Mouse (Mus musculus) kidney, embryonic 15.5 days (tissue): Measurements from ENCODE around the gene Gsdme. TPM values are rescaled to one million over a fixed set of nuclear protein-coding genes. Genes with fewer than 3 reads are reported as not detected.

Source experiments
- ATAC-seq: fragments of 200-750 bp; cut with Nextera tagmentation; replicated peaks from 2 replicates; pipeline ENCODE4 v1.8.0; 2017; ENCODE audit warnings: moderate TSS enrichment; ENCODE audit not compliant: low FRiP score
- H3K27ac ChIP-seq: fragments of 300-500 bp; sonication (generic); 2 replicates; pipeline ENCODE4 v1.5.1; 2015; ENCODE audit warnings: mild to moderate bottlenecking, inconsistent platforms
- H3K27me3 ChIP-seq: fragments of 300-500 bp; sonication (generic); 2 replicates; pipeline ENCODE4 v1.6.1; 2015; ENCODE audit warnings: inconsistent platforms
- H3K36me3 ChIP-seq: fragments of 300-500 bp; sonication (generic); 2 replicates; pipeline ENCODE4 v1.6.1; 2015; ENCODE audit warnings: inconsistent platforms
- H3K4me1 ChIP-seq: fragments of 300-500 bp; sonication (generic); 2 replicates; pipeline ENCODE4 v1.6.1; 2015; ENCODE audit warnings: inconsistent platforms
- H3K4me2 ChIP-seq: fragments of 300-500 bp; sonication (generic); 2 replicates; pipeline ENCODE4 v1.6.1; 2015; ENCODE audit warnings: moderate library complexity, mild to moderate bottlenecking, inconsistent platforms
- H3K4me3 ChIP-seq: fragments of 300-500 bp; sonication (generic); replicated peaks from 2 replicates; pipeline ENCODE4 v1.5.1; 2015; ENCODE audit warnings: mild to moderate bottlenecking, inconsistent platforms
- H3K9ac ChIP-seq: fragments of 300-500 bp; sonication (generic); 2 replicates; pipeline ENCODE4 v1.6.1; 2015; ENCODE audit warnings: mild to moderate bottlenecking, inconsistent platforms
- H3K9me3 ChIP-seq: fragments of 300-500 bp; sonication (generic); replicated peaks from 2 replicates; pipeline ENCODE4 v1.6.1; 2016; ENCODE audit warnings: inconsistent platforms
- WGBS: fragments of 180-500 bp; shearing (Covaris S2); methylation state at CpG from one replicate; pipeline ENCODE4 v1.1.7; 2015; ENCODE audit warnings: mixed read lengths; 5-methylcytosine and 5-hydroxymethylcytosine counted together
- polyA plus RNA-seq: library from polyadenylated mRNA; unstranded; fragments of >200 nt; fragmentation: Nextera tagmentation; extraction: Ambion mirVana; gene quantifications from 2 replicates; pipeline ENCODE4 v1.2.1, GENCODE M21; 2015

The Gsdme gene
- polyA plus RNA-seq, result 56.2 and 59.0 TPM in 2 replicates

DNA sequence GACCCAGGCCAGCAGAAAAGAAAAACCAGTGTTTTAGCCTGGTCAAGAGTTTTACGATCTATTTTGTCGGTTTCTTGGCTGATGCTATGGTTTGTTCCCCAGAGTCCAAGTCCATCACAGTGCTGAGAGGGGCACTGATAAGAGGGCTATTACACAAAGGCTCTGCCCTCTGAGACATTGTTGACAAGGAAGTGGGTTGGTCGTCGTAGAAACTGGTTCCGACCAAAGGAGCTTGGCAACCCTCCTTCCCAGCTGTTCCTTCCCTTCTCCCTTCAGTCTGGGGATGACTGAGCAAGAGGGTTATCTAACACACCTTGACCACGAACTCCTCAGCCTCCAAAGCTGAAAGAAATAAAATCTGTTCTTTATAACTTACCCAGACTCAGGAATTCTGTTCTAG is at the start of gene Gsdme:
Gene Gsdme (minus strand): TSS at position 193 of the 400 bp plus-strand sequence.
- peaks cover 20% of the 10 kb centered on the region for H3K4me1 ChIP-seq
- H3K27ac ChIP-seq, result no peak within 1 kb of the TSS
- no peaks in the 10 kb centered on the region for H3K9me3 ChIP-seq
- no peak within 1 kb of the TSS for H3K9ac ChIP-seq
- no peaks in the 10 kb centered on the region for H3K27me3 ChIP-seq
- H3K4me3 ChIP-seq, result no peak within 1 kb of the TSS
- H3K36me3 ChIP-seq, result no peaks in the 10 kb centered on the region
- ATAC-seq, result no peak
- H3K4me2 ChIP-seq, result no peak within 1 kb of the TSS
- WGBS, result 65% methylated on average over 6 of the region's 6 CpGs

DNA sequence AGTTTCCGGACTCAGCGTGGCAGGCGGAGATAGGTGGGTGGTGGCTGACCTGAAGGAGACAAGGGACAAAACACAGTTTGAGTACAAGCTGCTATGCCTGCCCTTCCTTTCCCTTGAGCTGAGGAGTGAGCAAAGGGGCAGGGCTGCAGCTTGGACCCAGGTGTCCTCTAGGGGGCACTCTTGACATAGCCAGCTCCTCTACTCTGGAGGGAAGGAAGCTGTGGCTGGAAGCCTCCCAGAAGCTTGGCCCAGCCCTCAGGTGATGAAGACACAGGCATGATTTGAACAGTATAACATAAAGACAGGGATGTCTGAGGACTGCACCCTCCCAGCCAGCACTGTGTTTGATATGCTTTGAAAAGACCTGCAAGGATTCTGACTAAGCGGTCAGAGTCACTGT is 49.0 kb upstream of the Gsdme start:
- 39% methylated on average over 4 of the region's 4 CpGs for WGBS
- Histone ChIP-seq H3K27me3 (no peaks in the 10 kb centered on the region), H3K9me3 (no peaks in the 10 kb centered on the region), H3K27ac (no peak overlapping the region), H3K4me1 (no peaks in the 10 kb centered on the region), H3K4me2 (no peak overlapping the region), H3K36me3 (peaks cover 6% of the 10 kb centered on the region), H3K9ac (no peak overlapping the region), H3K4me3 (no peak overlapping the region)
- peak; percentile 87 for ATAC-seq

DNA sequence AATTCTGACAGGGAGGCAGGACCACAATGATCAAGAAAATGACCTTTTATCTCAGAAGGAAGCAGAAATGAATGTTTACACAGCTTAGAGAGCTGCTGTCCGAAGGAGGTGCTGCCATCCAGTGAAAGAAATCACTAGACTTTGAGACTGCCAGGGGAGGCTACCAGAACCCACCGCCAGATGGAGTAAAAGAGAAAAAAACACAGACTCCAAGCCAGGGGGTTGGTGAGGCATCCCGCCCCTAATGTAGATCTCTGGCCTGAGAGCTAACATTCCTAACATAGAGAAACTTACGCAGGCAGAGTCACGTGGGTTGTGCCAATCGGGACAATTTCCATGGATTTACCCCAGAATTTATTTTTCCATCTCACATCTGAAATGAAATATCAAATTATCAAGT is 45.4 kb upstream of the Gsdme start:
- ATAC-seq, result no peak
- Histone ChIP-seq H3K27me3 (no peaks in the 10 kb centered on the region), H3K36me3 (peaks cover 11% of the 10 kb centered on the region), H3K27ac (no peak overlapping the region), H3K4me1 (no peaks in the 10 kb centered on the region), H3K9ac (no peak overlapping the region), H3K4me2 (no peak overlapping the region), H3K4me3 (no peak overlapping the region), H3K9me3 (no peaks in the 10 kb centered on the region)
- WGBS, result 47% methylated on average over 6 of the region's 6 CpGs

DNA sequence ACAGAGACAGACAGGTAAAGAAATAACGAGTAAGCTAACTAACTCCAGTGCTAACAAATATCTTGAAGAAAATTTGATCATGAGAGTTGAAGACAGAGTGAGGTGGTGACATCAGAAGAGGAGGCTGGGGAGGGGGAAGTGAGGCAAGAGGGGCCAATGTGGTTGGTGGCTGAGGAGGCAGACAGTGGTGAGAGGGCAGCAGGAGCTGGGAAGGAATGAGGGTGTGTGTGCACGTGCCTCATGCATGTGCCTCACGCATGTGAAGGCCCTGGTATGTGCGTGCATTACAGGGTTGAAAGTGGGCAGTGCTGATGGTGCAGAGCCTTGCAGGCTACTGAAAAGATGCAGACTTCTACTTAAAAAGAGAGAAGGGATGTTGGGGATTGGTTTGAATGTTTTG is 43.0 kb upstream of the Gsdme start:
- Histone ChIP-seq H3K4me1 (no peaks in the 10 kb centered on the region), H3K27me3 (no peaks in the 10 kb centered on the region), H3K9ac (no peak overlapping the region), H3K4me2 (no peak overlapping the region), H3K27ac (no peak overlapping the region), H3K4me3 (no peak overlapping the region), H3K9me3 (no peaks in the 10 kb centered on the region), H3K36me3 (peaks cover 23% of the 10 kb centered on the region)
- ATAC-seq, result no peak
- 82% methylated on average over 4 of the region's 4 CpGs for WGBS

DNA sequence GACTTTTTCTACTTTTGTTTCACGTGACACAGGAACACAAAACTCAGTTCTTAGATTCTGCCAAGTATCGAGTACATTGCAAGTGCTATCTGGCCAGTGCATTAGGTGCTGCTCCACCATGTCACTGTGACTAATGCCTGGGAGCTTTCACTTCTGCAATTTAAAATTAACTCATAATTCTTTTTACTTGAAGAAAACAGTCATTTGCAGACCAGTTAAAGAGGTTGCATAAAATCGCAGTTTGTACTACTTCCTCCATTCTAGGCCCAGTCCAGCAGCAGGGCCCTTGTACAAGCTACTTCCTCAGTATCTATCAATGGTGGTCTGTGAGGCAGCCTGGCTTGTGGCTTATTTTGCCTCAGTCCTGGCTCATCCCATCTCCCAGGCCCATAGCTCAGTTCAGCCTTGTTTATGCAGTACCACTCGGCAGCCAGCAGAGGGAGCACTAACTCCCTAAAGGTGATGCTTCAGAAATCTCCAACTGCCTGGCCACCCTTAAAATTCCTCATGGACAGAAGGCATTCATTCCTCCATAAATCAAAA is 41.4 kb upstream of the Gsdme start:
- Histone ChIP-seq H3K36me3 (peaks cover 23% of the 10 kb centered on the region), H3K4me3 (no peak overlapping the region), H3K9me3 (no peaks in the 10 kb centered on the region), H3K4me2 (no peak overlapping the region), H3K9ac (no peak overlapping the region), H3K27me3 (no peaks in the 10 kb centered on the region), H3K27ac (no peak overlapping the region), H3K4me1 (no peaks in the 10 kb centered on the region)
- 67% methylated on average over 4 of the region's 4 CpGs for WGBS
- ATAC-seq, result no peak

DNA sequence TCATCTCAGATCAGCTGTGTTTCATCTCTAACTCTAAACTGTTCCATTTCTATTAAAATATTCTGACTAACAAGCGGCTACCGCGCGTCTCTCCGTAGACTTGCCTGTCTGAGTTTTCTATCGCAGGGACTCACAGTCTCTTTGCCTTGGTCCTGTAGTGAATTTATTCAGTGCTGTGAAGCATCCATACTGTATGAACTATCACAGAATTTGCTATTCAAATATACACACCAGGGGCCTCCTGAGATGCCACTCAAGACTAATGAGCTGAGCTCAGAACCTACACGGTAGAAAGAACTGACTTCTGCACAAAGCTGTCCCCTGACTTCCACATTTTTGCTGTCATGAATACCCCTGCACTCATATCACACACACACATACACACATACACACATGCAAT is 37.5 kb upstream of the Gsdme start:
- ATAC-seq, result no peak
- WGBS, result 92% methylated on average over 7 of the region's 7 CpGs
- no peak overlapping the region for H3K9ac ChIP-seq

DNA sequence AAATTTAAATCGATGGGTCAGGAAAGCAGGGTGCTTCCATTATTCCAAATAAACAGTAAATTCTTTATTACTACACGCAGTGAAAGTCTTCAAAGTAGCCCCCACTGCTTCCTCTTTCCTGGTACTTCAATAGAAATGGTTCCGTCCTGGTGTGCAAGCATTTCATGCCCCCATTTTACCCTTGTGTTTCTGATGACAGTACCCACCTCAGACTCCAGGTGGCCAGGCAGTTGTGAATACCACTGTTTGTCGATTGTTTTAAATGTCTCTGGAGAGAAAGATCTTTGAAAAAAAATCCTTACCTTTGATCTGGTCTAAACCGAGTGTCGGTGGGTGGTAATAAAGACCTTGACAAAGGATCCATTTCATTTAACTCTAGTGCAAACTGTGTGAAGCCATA is 37.0 kb upstream of the Gsdme start:
- 73% methylated on average over 6 of the region's 6 CpGs for WGBS
- no peak overlapping the region for H3K4me2 ChIP-seq
- no peaks in the 10 kb centered on the region for H3K9me3 ChIP-seq
- H3K9ac ChIP-seq, result no peak overlapping the region
- H3K27ac ChIP-seq, result no peak overlapping the region
- no peak for ATAC-seq
- H3K4me1 ChIP-seq, result 0 out of 2 replicates have a peak, but pooled peaks cover 3% of the 10 kb centered on the region
- H3K27me3 ChIP-seq, result no peaks in the 10 kb centered on the region
- H3K4me3 ChIP-seq, result no peak overlapping the region
- peaks cover 14% of the 10 kb centered on the region; the same call in 1 of the 2 replicates for H3K36me3 ChIP-seq

More for the DNA sequence above, 37.5 kb upstream of the Gsdme start:
- Histone ChIP-seq H3K4me2 (no peak overlapping the region), H3K27ac (no peak overlapping the region), H3K36me3 (peaks cover 16% of the 10 kb centered on the region; the same call in 1 of the 2 replicates), H3K27me3 (no peaks in the 10 kb centered on the region), H3K4me3 (no peak overlapping the region), H3K9me3 (no peaks in the 10 kb centered on the region), H3K4me1 (0 out of 2 replicates have a peak, but pooled peaks cover 1% of the 10 kb centered on the region)

DNA sequence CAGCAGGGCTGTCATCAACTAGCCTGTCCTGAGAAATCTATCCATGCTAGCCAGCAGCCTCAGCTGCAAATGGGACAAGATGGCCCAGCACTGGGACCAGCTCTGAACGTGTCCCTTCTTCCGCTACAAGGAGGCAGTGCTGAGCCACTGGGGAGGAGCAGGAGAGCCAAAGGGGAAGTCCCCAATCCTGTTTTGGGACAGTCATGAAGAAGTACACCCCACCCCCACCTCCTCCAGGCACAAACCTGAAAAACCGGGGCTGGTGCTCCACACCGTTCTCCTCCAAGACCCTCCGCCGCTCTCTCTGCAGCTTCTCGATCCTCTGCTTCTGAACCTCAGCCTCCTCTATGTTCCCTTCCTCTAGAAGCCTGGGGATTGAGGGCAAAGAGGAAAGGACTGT is 35.4 kb upstream of the Gsdme start:
- no peak for ATAC-seq
- 83% methylated on average over 7 of the region's 7 CpGs for WGBS

DNA sequence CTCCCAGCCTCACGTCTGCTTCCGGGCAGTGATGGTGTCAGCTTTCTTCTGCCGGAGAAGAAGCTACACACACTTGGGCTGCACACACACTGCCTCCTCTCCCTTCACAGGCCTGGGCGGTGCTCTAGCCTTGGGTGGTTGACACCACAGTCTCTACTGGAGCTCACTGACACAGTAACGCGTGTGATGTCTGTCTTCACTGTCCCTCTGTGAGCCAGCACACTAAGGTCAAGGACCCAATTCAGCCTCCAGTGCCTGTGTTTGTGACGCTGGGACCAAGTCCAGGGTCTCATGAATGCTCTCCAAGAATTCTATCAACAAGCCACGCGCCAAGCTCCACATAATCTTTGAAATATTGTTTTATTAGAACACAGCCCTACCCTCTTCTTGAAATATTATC is 34.0 kb upstream of the Gsdme start:
- H3K4me1 ChIP-seq, result peaks cover 7% of the 10 kb centered on the region; the same call in 1 of the 2 replicates
- H3K4me2 ChIP-seq, result no peak overlapping the region
- H3K27ac ChIP-seq, result no peak overlapping the region
- no peak for ATAC-seq
- no peaks in the 10 kb centered on the region for H3K27me3 ChIP-seq
- H3K36me3 ChIP-seq, result 0 out of 2 replicates have a peak, but pooled peaks cover 6% of the 10 kb centered on the region
- WGBS, result 81% methylated on average over 9 of the region's 9 CpGs
- H3K9ac ChIP-seq, result no peak overlapping the region
- H3K4me3 ChIP-seq, result no peak overlapping the region
- H3K9me3 ChIP-seq, result no peaks in the 10 kb centered on the region

More for the DNA sequence above, 35.4 kb upstream of the Gsdme start:
- H3K27me3 ChIP-seq, result no peaks in the 10 kb centered on the region
- no peak overlapping the region for H3K4me3 ChIP-seq
- no peak overlapping the region for H3K4me2 ChIP-seq
- H3K9me3 ChIP-seq, result no peaks in the 10 kb centered on the region
- H3K36me3 ChIP-seq, result peaks cover 14% of the 10 kb centered on the region; the same call in 1 of the 2 replicates
- 0 out of 2 replicates have a peak, but pooled peaks cover 3% of the 10 kb centered on the region for H3K4me1 ChIP-seq
- H3K27ac ChIP-seq, result no peak overlapping the region
- H3K9ac ChIP-seq, result no peak overlapping the region

DNA sequence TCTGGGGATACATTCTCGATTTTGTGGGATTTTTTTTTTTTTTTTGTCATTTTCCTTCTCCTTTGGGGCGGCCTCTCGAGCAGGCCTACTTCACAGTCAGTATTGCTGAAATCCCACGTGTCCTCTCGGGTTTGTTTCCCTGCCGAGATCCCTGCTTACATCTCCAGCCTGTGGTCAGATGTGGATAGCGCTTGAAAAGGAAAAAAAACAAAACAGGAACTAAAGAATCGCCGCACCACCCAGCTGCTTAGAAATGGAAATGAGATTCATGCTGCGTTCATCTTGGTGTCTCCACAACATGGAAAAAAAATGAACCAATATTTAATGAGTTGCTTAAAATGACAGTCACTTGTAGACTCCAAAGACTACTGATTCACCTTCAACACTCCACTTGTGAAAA is 31.5 kb upstream of the Gsdme start:
- Histone ChIP-seq H3K36me3 (0 out of 2 replicates have a peak, but pooled peaks cover 2% of the 10 kb centered on the region), H3K9me3 (no peaks in the 10 kb centered on the region), H3K4me2 (no peak overlapping the region), H3K4me1 (peaks cover 7% of the 10 kb centered on the region; the same call in 1 of the 2 replicates), H3K4me3 (no peak overlapping the region), H3K27ac (no peak overlapping the region), H3K27me3 (no peaks in the 10 kb centered on the region), H3K9ac (no peak overlapping the region)
- ATAC-seq, result no peak
- WGBS, result 82% methylated on average over 10 of the region's 10 CpGs

DNA sequence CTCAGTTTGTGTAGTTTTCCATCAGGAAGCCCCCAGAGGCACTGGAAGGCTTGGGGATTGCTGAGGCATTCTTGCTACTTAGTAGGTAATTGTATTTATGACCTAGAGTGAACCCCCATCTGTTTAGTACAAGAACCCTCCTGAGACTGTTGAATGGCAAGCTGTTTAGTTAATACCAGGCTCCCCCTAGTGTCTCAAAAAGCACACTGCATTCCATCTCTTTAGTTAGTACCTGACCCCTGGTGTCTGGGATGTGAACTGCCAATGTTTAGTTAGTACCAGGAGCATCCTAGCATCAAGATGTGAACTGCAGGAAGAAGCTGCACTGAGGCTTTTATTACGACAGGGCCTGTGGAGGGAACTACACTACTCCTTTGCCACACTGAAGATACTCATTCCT is 30.5 kb upstream of the Gsdme start:
- Histone ChIP-seq H3K4me3 (no peak overlapping the region), H3K4me2 (no peak overlapping the region), H3K9ac (no peak overlapping the region), H3K9me3 (no peaks in the 10 kb centered on the region), H3K36me3 (0 out of 2 replicates have a peak, but pooled peaks cover 2% of the 10 kb centered on the region), H3K27ac (no peak overlapping the region), H3K27me3 (no peaks in the 10 kb centered on the region), H3K4me1 (peaks cover 7% of the 10 kb centered on the region; the same call in 1 of the 2 replicates)
- ATAC-seq, result no peak; the same call in 1 of the 2 replicates
- 23% methylated on average over 1 of the region's 1 CpGs for WGBS

DNA sequence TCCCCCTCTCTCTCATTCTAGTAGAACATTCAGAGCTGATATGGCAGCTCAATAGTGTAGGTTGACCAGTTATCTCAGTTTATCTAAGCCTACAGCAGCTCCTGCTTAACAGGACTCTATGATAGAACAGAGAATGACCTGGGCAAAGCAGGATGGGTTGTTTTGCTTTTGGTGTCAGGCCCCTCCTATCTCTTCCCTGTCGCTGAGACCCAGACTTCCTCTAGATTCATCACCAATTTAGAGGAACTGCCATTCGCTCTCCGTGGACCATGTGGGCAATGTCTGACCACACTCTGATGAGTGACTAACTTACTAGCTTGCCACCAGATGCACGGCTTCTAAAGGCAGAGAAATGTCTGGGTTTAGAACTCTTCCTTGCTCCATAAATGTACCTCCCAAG is 28.0 kb upstream of the Gsdme start:
- Histone ChIP-seq H3K27me3 (no peaks in the 10 kb centered on the region), H3K36me3 (no peaks in the 10 kb centered on the region), H3K27ac (no peak overlapping the region), H3K4me2 (no peak overlapping the region), H3K4me1 (peaks cover 7% of the 10 kb centered on the region; the same call in 1 of the 2 replicates), H3K4me3 (no peak overlapping the region), H3K9me3 (no peaks in the 10 kb centered on the region), H3K9ac (no peak overlapping the region)
- no peak for ATAC-seq
- 80% methylated on average over 4 of the region's 4 CpGs for WGBS

DNA sequence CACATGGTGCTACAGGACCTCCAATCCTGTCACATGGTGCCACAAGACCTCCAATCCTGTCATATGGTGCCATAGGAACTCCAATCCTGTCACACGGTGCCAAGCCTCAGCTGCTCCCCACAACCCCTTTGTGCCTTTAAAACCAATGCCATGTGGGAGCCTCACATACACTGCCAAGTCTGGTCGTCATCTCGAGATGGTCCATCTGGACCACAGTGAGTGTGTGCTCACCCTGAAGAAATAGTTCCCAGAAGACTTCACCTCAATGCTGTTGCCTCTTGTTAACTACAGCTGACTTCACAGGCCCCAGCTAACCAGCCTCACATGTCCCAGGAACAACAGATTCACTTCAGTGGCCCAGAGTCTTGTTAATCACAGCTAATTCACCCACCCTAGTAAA is 23.2 kb upstream of the Gsdme start:
- Histone ChIP-seq H3K4me3 (no peak overlapping the region), H3K9ac (no peak overlapping the region), H3K36me3 (no peaks in the 10 kb centered on the region), H3K4me1 (no peaks in the 10 kb centered on the region), H3K27ac (no peak overlapping the region), H3K4me2 (no peak overlapping the region), H3K9me3 (no peaks in the 10 kb centered on the region), H3K27me3 (no peaks in the 10 kb centered on the region)
- ATAC-seq, result no peak
- WGBS, result 89% methylated on average over 3 of the region's 3 CpGs
